Mouse (Mus musculus) central nervous system, embryonic 14 days (tissue): Measurements from ENCODE around the gene Pogz. TPM values are rescaled to one million over a fixed set of nuclear protein-coding genes. Genes with fewer than 3 reads are reported as not detected.

Source experiments
- polyA plus RNA-seq: library from polyadenylated mRNA; depleted of rRNA; stranded (reverse); fragments of >200 nt; gene quantifications from 2 replicates; pipeline ENCODE4 v1.2.3, GENCODE M21; 2012; rRNA removed

Pogz gene
- polyA plus RNA-seq = 63.8 and 67.6 TPM in 2 replicates

GRCm38 (mm10) chr3:94837183-94837890 is at the start of gene Pogz:
Gene Pogz (plus strand): TSS chr3:94837567.

GRCm38 (mm10) chr3:94886316-94887224 is 49.2 kb downstream of the Pogz start, which contains the start of gene Psmb4:
Gene Psmb4 (minus strand): TSS chr3:94886961.

Other genes with a start within 250 kb of the Pogz start
- not detected in 2 replicates for gene Gm10972, start 194.5 kb upstream of the Pogz start, polyA plus RNA-seq
- gene Tuft1, start 178.7 kb upstream of the Pogz start, polyA plus RNA-seq = 3.9 and 5.2 TPM in 2 replicates
- gene Selenbp2, start 144.0 kb upstream of the Pogz start, polyA plus RNA-seq = 0.26 and 0.66 TPM in 2 replicates
- gene Cgn, start 51.1 kb upstream of the Pogz start, polyA plus RNA-seq = 5.9 and 6.6 TPM in 2 replicates
- 395 and 399 TPM in 2 replicates for gene Psmb4, start 49.4 kb downstream of the Pogz start, polyA plus RNA-seq
- 8.6 and 11.5 TPM in 2 replicates for gene Selenbp1, start 95.5 kb downstream of the Pogz start, polyA plus RNA-seq
- 26.9 and 27.6 TPM in 2 replicates for gene Rfx5, start 116.5 kb downstream of the Pogz start, polyA plus RNA-seq
- gene Pi4kb, start 137.2 kb downstream of the Pogz start, polyA plus RNA-seq = 49.2 and 51.5 TPM in 2 replicates
- 24.9 and 26.9 TPM in 2 replicates for gene Zfp687, start 177.9 kb downstream of the Pogz start, polyA plus RNA-seq
- gene Psmd4, start 205.0 kb downstream of the Pogz start, polyA plus RNA-seq = 274 and 277 TPM in 2 replicates